Mouse (Mus musculus): ENCODE measurements around the gene Mindy4. TPM values are rescaled to one million over a fixed set of nuclear protein-coding genes. Genes with fewer than 3 reads are reported as not detected.

Gene Mindy4
- polyA plus RNA-seq, 1 experiment from 2014 or later = 17.2 TPM

DNA sequence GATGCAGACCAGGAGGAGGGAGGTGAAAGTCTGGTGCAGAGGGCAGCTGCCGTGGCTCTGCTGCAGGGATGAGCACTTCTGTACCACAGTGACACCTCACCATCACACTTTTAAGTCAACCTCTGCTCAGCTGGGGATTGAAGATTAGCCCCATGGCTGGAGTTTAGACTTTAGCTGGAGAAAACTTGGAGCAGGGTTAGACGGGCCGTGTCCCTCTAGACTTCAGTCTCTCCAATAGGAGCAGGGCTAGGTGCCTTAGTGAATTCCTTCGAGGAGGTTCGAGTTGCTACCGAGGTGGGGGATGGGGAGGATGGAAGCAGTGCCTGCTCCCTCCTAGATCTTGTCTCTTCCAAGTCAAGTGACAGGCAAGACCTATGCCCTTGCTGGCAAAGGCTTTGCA is 134.9 kb downstream of the Mindy4 start:
- Histone ChIP-seq H3K4me3 (ENCODE audit: low read depth, low read length) (no peak overlapping the region), H3K27me3 (ENCODE audit: control insufficient read depth, insufficient read depth, low read length) (no peaks in the 10 kb centered on the region), H3K27ac (replicated peaks; ENCODE audit: low read depth, low read length) (no peak overlapping the region), H3K9ac (ENCODE audit: low read length) (no peak overlapping the region), H3K9me3 (ENCODE audit: control insufficient read depth, low read length) (no peaks in the 10 kb centered on the region), H3K4me1 (ENCODE audit: control insufficient read depth, insufficient read depth, low read length) (peaks cover 12% of the 10 kb centered on the region; the same call in 1 of the 2 replicates), H3K36me3 (ENCODE audit: control insufficient read depth, insufficient read depth, low read length) (no peaks in the 10 kb centered on the region), H3K4me2 (ENCODE audit: low read depth, severe bottlenecking) (no peak overlapping the region)
- DNase-seq (ENCODE audit: low spot score) = no peak
- ATAC-seq (ENCODE audit: insufficient number of reproducible peaks, low FRiP score, low TSS enrichment, low read depth) = no peak
- 40% methylated on average over 6 of the region's 6 CpGs for WGBS

DNA sequence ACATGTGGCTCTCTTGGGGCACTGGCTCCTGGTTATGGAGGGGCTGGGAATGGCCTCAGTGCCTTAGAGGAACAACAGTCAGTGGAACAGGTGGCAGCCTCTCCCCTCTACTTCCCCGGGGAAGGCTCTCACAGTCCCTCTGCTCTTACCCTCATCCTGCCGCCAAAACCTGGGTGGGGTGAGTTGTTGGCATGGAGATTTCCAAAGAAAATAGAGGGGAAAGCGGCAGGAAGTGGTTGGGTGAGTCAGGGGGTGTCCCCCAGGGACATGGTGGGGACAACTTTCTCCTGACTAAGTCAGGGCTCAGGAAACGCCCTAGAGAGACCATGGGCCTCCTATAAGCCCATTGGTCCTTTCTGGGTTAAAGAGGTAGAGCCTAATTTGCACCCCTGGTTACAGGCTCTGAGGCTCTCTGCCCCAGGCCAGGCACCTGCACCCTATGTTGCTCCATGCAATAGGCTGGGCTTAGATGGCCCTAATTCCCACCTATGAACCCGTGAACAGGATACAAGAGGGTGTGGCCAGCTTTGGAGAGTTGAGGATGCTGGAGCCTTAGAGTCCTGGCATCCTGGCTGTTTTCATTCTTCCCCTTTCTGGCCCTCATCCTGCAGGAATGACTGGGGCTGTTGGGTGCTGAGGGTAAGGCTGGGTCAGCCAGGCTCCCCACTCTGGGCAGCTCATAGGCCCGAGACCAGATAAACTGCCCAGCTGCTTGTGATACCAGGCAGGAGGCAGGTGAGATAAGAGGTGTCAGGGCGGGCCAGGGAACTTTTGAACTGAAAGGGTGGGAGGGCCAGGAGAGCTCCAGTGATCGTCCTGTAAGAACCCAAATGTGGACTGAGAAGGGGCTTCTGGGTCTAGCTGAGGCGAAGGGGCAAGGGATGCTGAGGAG is 136.0 kb downstream of the Mindy4 start:
- Histone ChIP-seq H3K9ac (ENCODE audit: low read length) (no peak overlapping the region), H3K36me3 (ENCODE audit: control insufficient read depth, insufficient read depth, low read length) (no peaks in the 10 kb centered on the region), H3K27me3 (ENCODE audit: control insufficient read depth, insufficient read depth, low read length) (no peaks in the 10 kb centered on the region), H3K4me2 (ENCODE audit: low read depth, severe bottlenecking) (no peak overlapping the region), H3K4me1 (ENCODE audit: control insufficient read depth, insufficient read depth, low read length) (peaks cover 12% of the 10 kb centered on the region; the same call in 1 of the 2 replicates), H3K4me3 (ENCODE audit: low read depth, low read length) (no peak overlapping the region), H3K27ac (replicated peaks; ENCODE audit: low read depth, low read length) (no peak overlapping the region), H3K9me3 (ENCODE audit: control insufficient read depth, low read length) (no peaks in the 10 kb centered on the region)
- ATAC-seq (ENCODE audit: insufficient number of reproducible peaks, low FRiP score, low TSS enrichment, low read depth) (no peak), DNase-seq (ENCODE audit: low spot score) (no peak)
- WGBS = 74% methylated on average over 9 of the region's 9 CpGs

- ATAC-seq (ENCODE audit: insufficient number of reproducible peaks, low FRiP score, low TSS enrichment, low read depth) = no peak
- Histone ChIP-seq H3K36me3 (ENCODE audit: control insufficient read depth, insufficient read depth, low read length) (no peaks in the 10 kb centered on the region), H3K4me1 (ENCODE audit: control insufficient read depth, insufficient read depth, low read length) (no peaks in the 10 kb centered on the region), H3K27me3 (ENCODE audit: control insufficient read depth, insufficient read depth, low read length) (no peaks in the 10 kb centered on the region), H3K9ac (ENCODE audit: low read length) (no peak overlapping the region), H3K9me3 (ENCODE audit: control insufficient read depth, low read length) (no peaks in the 10 kb centered on the region), H3K27ac (replicated peaks; ENCODE audit: low read depth, low read length) (no peak overlapping the region), H3K4me2 (ENCODE audit: low read depth, severe bottlenecking) (no peak overlapping the region), H3K4me3 (ENCODE audit: low read depth, low read length) (no peak overlapping the region)
- DNase-seq (ENCODE audit: low spot score) = no peak
- WGBS = 39% methylated on average over 5 of the region's 5 CpGs
Observed at GRCm38 (mm10) chr6:55341688-55342087, 138.5 kb downstream of the Mindy4 start.

GRCm38 (mm10) chr6:55342328-55342727 is 139.1 kb downstream of the Mindy4 start:
- WGBS = 84% methylated on average over 9 of the region's 9 CpGs
- Histone ChIP-seq H3K27me3 (ENCODE audit: control insufficient read depth, insufficient read depth, low read length) (no peaks in the 10 kb centered on the region), H3K27ac (replicated peaks; ENCODE audit: low read depth, low read length) (no peak overlapping the region), H3K4me3 (ENCODE audit: low read depth, low read length) (no peak overlapping the region), H3K9me3 (ENCODE audit: control insufficient read depth, low read length) (no peaks in the 10 kb centered on the region), H3K4me2 (ENCODE audit: low read depth, severe bottlenecking) (no peak overlapping the region), H3K4me1 (ENCODE audit: control insufficient read depth, insufficient read depth, low read length) (no peaks in the 10 kb centered on the region), H3K9ac (ENCODE audit: low read length) (no peak overlapping the region), H3K36me3 (ENCODE audit: control insufficient read depth, insufficient read depth, low read length) (no peaks in the 10 kb centered on the region)
- ATAC-seq (ENCODE audit: insufficient number of reproducible peaks, low FRiP score, low TSS enrichment, low read depth) (no peak), DNase-seq (ENCODE audit: low spot score) (no peak)

DNA sequence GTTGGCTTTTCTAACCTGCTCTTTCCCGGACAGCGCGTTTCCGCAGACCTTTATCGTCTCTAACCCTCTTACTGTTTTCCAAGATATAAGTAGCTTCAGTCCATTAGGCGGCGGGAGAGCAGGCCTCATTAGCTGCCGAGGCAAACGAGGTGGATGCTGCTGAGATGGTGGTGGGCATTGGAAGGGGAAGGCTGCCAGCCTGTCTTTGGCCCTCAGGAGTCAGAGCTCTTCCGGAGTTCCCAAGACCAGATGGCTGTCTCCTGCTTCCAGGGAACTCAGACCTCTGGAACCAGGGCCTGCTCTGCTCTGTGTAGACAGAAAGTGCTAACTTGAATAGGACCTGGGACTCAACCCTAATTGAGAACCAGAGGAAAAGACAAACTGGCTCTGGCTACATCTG is 140.3 kb downstream of the Mindy4 start:
- H3K4me1 ChIP-seq (ENCODE audit: control insufficient read depth, insufficient read depth, low read length) = no peaks in the 10 kb centered on the region
- H3K9me3 ChIP-seq (ENCODE audit: control insufficient read depth, low read length) = no peaks in the 10 kb centered on the region
- H3K27me3 ChIP-seq (ENCODE audit: control insufficient read depth, insufficient read depth, low read length) = no peaks in the 10 kb centered on the region
- no peak for ATAC-seq (ENCODE audit: insufficient number of reproducible peaks, low FRiP score, low TSS enrichment, low read depth)
- H3K27ac ChIP-seq (replicated peaks; ENCODE audit: low read depth, low read length) = no peak overlapping the region
- 82% methylated on average over 10 of the region's 10 CpGs for WGBS
- no peak for DNase-seq (ENCODE audit: low spot score)
- H3K9ac ChIP-seq (ENCODE audit: low read length) = no peak overlapping the region
- H3K4me3 ChIP-seq (ENCODE audit: low read depth, low read length) = no peak overlapping the region
- H3K36me3 ChIP-seq (ENCODE audit: control insufficient read depth, insufficient read depth, low read length) = no peaks in the 10 kb centered on the region
- no peak overlapping the region for H3K4me2 ChIP-seq (ENCODE audit: low read depth, severe bottlenecking)

DNA sequence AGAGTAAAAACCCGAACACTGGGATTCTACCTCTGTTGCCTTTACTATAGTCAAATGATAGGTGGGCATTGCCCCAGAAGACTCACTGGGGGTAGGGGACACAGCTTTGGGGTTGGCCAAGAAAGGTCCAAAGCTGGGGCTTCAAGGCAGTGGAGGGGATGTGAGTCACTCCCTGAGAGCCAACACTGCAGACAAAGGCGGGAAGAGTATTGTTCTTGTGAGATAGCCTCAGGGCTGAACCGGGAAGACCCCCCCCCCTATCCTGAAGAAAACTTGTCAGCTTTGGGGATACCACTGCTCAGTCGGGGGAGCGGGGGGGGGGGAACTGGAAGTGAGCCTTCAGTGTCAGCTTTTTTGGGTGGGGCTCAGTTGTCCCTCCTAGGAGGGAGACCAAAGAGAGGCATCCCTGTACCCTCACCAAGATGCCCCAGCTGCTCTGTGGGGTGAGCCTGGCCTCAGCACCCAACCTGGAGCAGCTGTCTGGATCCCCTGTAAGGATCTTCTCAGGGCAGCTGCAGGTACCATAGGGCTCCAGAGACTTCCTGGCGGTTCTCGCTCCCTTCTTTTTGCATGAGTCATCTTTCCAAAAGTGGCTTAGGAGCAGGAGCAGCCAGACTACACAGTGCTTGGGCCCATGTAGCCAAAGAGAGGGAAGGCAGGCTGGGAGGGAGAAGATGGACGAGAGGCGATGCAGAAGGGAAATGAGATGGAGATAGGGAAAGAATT is 141.3 kb downstream of the Mindy4 start:
- Histone ChIP-seq H3K27me3 (ENCODE audit: control insufficient read depth, insufficient read depth, low read length) (no peaks in the 10 kb centered on the region), H3K9me3 (ENCODE audit: control insufficient read depth, low read length) (no peaks in the 10 kb centered on the region), H3K4me2 (ENCODE audit: low read depth, severe bottlenecking) (no peak overlapping the region), H3K4me3 (ENCODE audit: low read depth, low read length) (no peak overlapping the region), H3K36me3 (ENCODE audit: control insufficient read depth, insufficient read depth, low read length) (no peaks in the 10 kb centered on the region), H3K4me1 (ENCODE audit: control insufficient read depth, insufficient read depth, low read length) (no peaks in the 10 kb centered on the region), H3K27ac (replicated peaks; ENCODE audit: low read depth, low read length) (no peak overlapping the region), H3K9ac (ENCODE audit: low read length) (no peak overlapping the region)
- ATAC-seq (ENCODE audit: insufficient number of reproducible peaks, low FRiP score, low TSS enrichment, low read depth) (no peak), DNase-seq (ENCODE audit: low spot score) (no peak)
- 87% methylated on average over 9 of the region's 9 CpGs for WGBS

DNA sequence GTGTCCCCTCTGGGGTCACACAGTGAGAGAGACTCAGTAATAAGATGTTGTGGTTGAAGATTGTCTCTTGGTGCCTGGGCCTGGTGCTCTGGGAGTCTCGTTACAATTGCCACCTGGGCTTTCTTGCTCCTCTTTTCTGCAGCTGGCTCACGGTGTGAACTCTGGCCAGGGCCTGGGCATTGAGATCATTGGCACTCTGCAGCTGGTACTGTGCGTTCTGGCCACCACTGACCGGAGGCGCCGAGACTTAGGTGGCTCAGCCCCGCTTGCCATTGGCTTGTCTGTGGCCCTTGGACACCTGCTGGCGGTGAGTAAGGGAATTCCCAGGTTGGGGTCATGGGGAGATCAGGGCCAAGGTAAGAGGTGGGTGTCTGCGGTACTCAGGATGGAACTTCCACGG is 142.1 kb downstream of the Mindy4 start:
- no peak overlapping the region for H3K27ac ChIP-seq (replicated peaks; ENCODE audit: low read depth, low read length)
- no peaks in the 10 kb centered on the region for H3K36me3 ChIP-seq (ENCODE audit: control insufficient read depth, insufficient read depth, low read length)
- no peak overlapping the region for H3K4me2 ChIP-seq (ENCODE audit: low read depth, severe bottlenecking)
- no peaks in the 10 kb centered on the region for H3K27me3 ChIP-seq (ENCODE audit: control insufficient read depth, insufficient read depth, low read length)
- no peak overlapping the region for H3K4me3 ChIP-seq (ENCODE audit: low read depth, low read length)
- no peak overlapping the region for H3K9ac ChIP-seq (ENCODE audit: low read length)
- H3K4me1 ChIP-seq (ENCODE audit: control insufficient read depth, insufficient read depth, low read length) = no peaks in the 10 kb centered on the region
- no peaks in the 10 kb centered on the region for H3K9me3 ChIP-seq (ENCODE audit: control insufficient read depth, low read length)
- ATAC-seq (ENCODE audit: insufficient number of reproducible peaks, low FRiP score, low TSS enrichment, low read depth) (no peak), DNase-seq (ENCODE audit: low spot score) (no peak)
- WGBS = 86% methylated on average over 10 of the region's 10 CpGs

GRCm38 (mm10) chr6:55346491-55346890 is 143.3 kb downstream of the Mindy4 start:
- no peak for DNase-seq (ENCODE audit: low spot score)

More at GRCm38 (mm10) chr6:55346491-55346890, 143.3 kb downstream of the Mindy4 start:
- Histone ChIP-seq H3K4me3 (ENCODE audit: low read depth, low read length) (no peak overlapping the region), H3K4me2 (ENCODE audit: low read depth, severe bottlenecking) (no peak overlapping the region), H3K36me3 (ENCODE audit: control insufficient read depth, insufficient read depth, low read length) (no peaks in the 10 kb centered on the region), H3K27me3 (ENCODE audit: control insufficient read depth, insufficient read depth, low read length) (no peaks in the 10 kb centered on the region), H3K27ac (replicated peaks; ENCODE audit: low read depth, low read length) (no peak overlapping the region), H3K9me3 (ENCODE audit: control insufficient read depth, low read length) (no peaks in the 10 kb centered on the region), H3K4me1 (ENCODE audit: control insufficient read depth, insufficient read depth, low read length) (no peaks in the 10 kb centered on the region), H3K9ac (ENCODE audit: low read length) (no peak overlapping the region)
- 80% methylated on average over 7 of the region's 7 CpGs for WGBS
- ATAC-seq (ENCODE audit: insufficient number of reproducible peaks, low FRiP score, low TSS enrichment, low read depth) = no peak
